Mouse (Mus musculus) heart, postnatal 0 days (tissue): ENCODE data around the gene Stim1. TPM values are rescaled to one million over a fixed set of nuclear protein-coding genes. Genes with fewer than 3 reads are reported as not detected.
A peak's percentile ranks its signal among the peaks of the same experiment; 100 is the strongest.

Experiments used
- ATAC-seq: fragments of 200-750 bp; cut with Nextera tagmentation; 2 replicates; pipeline ENCODE4 v1.8.0; 2017; ENCODE audit warnings: low read depth, moderate number of reproducible peaks, moderate library complexity; ENCODE audit not compliant: insufficient read depth
- DNase-seq: peaks from one replicate; pipeline ENCODE4 v3.0.0-alpha.2; 2016; ENCODE audit warnings: low spot score
- H3K27ac ChIP-seq: fragments of 300-500 bp; sonication (generic); 2 replicates; pipeline ENCODE4 v1.5.1; 2014; ENCODE audit warnings: low read depth, mild to moderate bottlenecking
- H3K27me3 ChIP-seq: fragments of 300-500 bp; sonication (generic); 2 replicates; pipeline ENCODE4 v1.6.1; 2014; ENCODE audit warnings: low read length, mixed read lengths; ENCODE audit not compliant: control insufficient read depth, insufficient read depth
- H3K36me3 ChIP-seq: fragments of 300-500 bp; sonication (generic); replicated peaks from 2 replicates; pipeline ENCODE4 v1.6.1; 2014; ENCODE audit warnings: low read length, mixed read lengths; ENCODE audit not compliant: control insufficient read depth, insufficient read depth
- H3K4me1 ChIP-seq: fragments of 300-500 bp; sonication (generic); 2 replicates; pipeline ENCODE4 v1.6.1; 2014; ENCODE audit warnings: antibody characterized with exemption; ENCODE audit not compliant: control insufficient read depth, insufficient read depth
- H3K4me2 ChIP-seq: fragments of 300-500 bp; sonication (generic); 2 replicates; pipeline ENCODE4 v1.6.1; 2014; ENCODE audit warnings: low read depth, mild to moderate bottlenecking, low read length, moderate library complexity
- H3K4me3 ChIP-seq: fragments of 300-500 bp; sonication (generic); 2 replicates; pipeline ENCODE4 v1.5.1; 2014; ENCODE audit warnings: low read depth, low read length
- H3K9ac ChIP-seq: fragments of 300-500 bp; sonication (generic); replicated peaks from 2 replicates; pipeline ENCODE4 v1.6.1; 2014; ENCODE audit warnings: low read depth, low read length, mixed read lengths
- H3K9me3 ChIP-seq: fragments of 300-500 bp; sonication (generic); replicated peaks from 2 replicates; pipeline ENCODE4 v1.6.1; 2016; ENCODE audit warnings: low read length; ENCODE audit not compliant: control insufficient read depth
- CTCF ChIP-seq: IDR thresholded peaks from 2 replicates; pipeline ENCODE4 v1.5.1; 2016; ENCODE audit warnings: antibody characterized with exemption, control low read depth, low read depth
- EP300 ChIP-seq: IDR thresholded peaks from 2 replicates; pipeline ENCODE4 v1.6.1; 2016; ENCODE audit warnings: antibody characterized with exemption, low read depth
- WGBS: fragments of 180-500 bp; shearing (Covaris S2); extraction: QIAGEN DNeasy Blood & Tissue Kit; methylation state at CpG from one replicate; pipeline ENCODE4 v1.1.7; 2014; 5-methylcytosine and 5-hydroxymethylcytosine counted together
- polyA plus RNA-seq: library from polyadenylated mRNA; unstranded; fragments of >200 nt; fragmentation: Nextera tagmentation; extraction: Ambion mirVana; gene quantifications from 2 replicates; pipeline ENCODE4 v1.2.1, GENCODE M21; 2015
- total RNA-seq: library from RNA; depleted of rRNA; stranded (reverse); fragments of >200 nt; gene quantifications from 2 replicates; pipeline ENCODE4 v1.2.3, GENCODE M21; 2014; ENCODE audit warnings: low replicate concordance

The Stim1 gene
- total and polyA plus RNA-seq, 2 experiments from 2014 or later = 11.4 to 59.0 TPM

GRCm38 (mm10) chr7:102333741-102334140 lies 66.1 kb downstream of the Stim1 start:
- Histone ChIP-seq H3K4me1 (peaks cover 9% of the 10 kb centered on the region; the same call in 1 of the 2 replicates), H3K4me2 (no peak overlapping the region), H3K9ac (no peak overlapping the region), H3K27ac (peak overlapping the region; percentile 55), H3K4me3 (no peak overlapping the region), H3K27me3 (no peaks in the 10 kb centered on the region), H3K36me3 (no peaks in the 10 kb centered on the region), H3K9me3 (no peaks in the 10 kb centered on the region)
- ATAC-seq (peak; percentile 57; the same call in 1 of the 2 replicates), DNase-seq (peak; percentile 39)
- 9% methylated on average over 4 of the region's 4 CpGs for WGBS
- TF ChIP-seq CTCF (no peak), EP300 (no peak)

DNA sequence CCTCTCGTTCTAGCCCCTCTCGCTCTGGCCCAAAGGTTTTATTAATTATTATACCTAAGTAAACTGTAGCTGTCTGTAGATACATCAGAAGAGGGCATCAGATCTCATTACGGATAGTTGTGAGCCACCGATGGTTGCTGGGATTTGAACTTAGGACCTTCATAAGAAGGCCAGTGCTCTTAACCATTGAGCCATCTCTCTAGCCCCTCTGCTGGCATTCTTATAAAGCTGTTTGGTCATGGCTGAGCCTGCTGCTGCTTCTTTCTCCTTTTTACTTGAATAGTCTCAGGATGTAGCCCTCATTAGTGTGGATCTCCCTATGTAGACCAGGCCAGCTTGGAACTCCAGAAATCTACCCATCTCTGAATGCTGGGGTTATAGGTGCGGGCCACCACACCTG lies 69.7 kb downstream of the Stim1 start:
- Histone ChIP-seq H3K9me3 (no peaks in the 10 kb centered on the region), H3K36me3 (no peaks in the 10 kb centered on the region), H3K27me3 (no peaks in the 10 kb centered on the region), H3K27ac (0 out of 2 replicates have a peak overlapping the region, but pooled peaks have one; percentile 0), H3K9ac (no peak overlapping the region), H3K4me3 (no peak overlapping the region), H3K4me1 (peaks cover 9% of the 10 kb centered on the region; the same call in 1 of the 2 replicates), H3K4me2 (no peak overlapping the region)
- ATAC-seq (no peak), DNase-seq (no peak)
- WGBS = 96% methylated on average over 5 of the region's 5 CpGs
- TF ChIP-seq CTCF = no peak
- TF ChIP-seq EP300 = no peak

DNA sequence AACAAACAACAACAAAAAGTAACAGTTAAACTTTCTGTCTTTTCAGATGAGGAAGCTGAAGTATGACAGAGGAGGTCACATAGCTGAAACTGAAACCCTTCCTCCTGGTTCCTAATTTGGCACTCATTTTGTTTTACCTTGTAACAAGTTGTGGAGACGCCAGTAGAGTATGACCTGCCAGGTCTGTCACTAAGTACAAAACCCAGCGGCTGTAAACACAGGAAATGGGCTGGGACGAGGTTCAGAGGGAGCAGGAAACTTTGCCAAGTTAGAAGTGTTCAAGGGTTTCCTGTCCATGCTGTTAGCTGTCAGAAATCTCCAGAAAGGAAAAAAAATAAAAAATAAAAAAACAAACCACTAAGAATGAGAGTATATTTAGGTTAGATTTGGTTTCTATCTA lies 70.3 kb downstream of the Stim1 start:
- Histone ChIP-seq H3K36me3 (no peaks in the 10 kb centered on the region), H3K4me3 (no peak overlapping the region), H3K27ac (0 out of 2 replicates have a peak overlapping the region, but pooled peaks have one; percentile 0), H3K4me1 (peaks cover 9% of the 10 kb centered on the region; the same call in 1 of the 2 replicates), H3K9ac (no peak overlapping the region), H3K4me2 (no peak overlapping the region), H3K27me3 (no peaks in the 10 kb centered on the region), H3K9me3 (no peaks in the 10 kb centered on the region)
- 9% methylated on average over 3 of the region's 3 CpGs for WGBS
- DNase-seq (peak; percentile 54), ATAC-seq (peak; percentile 58)
- TF ChIP-seq EP300 (no peak), CTCF (no peak)

GRCm38 (mm10) chr7:102338956-102339355 lies 71.3 kb downstream of the Stim1 start:
- H3K4me2 ChIP-seq = no peak overlapping the region
- no peak overlapping the region for H3K4me3 ChIP-seq
- no peaks in the 10 kb centered on the region for H3K9me3 ChIP-seq
- DNase-seq (no peak), ATAC-seq (no peak)
- H3K27me3 ChIP-seq = no peaks in the 10 kb centered on the region
- H3K9ac ChIP-seq = no peak overlapping the region
- no peak overlapping the region for H3K27ac ChIP-seq
- WGBS = 82% methylated on average over 3 of the region's 3 CpGs
- no peaks in the 10 kb centered on the region for H3K36me3 ChIP-seq
- 0 out of 2 replicates have a peak, but pooled peaks cover 4% of the 10 kb centered on the region for H3K4me1 ChIP-seq
- TF ChIP-seq EP300 (no peak), CTCF (no peak)

DNA sequence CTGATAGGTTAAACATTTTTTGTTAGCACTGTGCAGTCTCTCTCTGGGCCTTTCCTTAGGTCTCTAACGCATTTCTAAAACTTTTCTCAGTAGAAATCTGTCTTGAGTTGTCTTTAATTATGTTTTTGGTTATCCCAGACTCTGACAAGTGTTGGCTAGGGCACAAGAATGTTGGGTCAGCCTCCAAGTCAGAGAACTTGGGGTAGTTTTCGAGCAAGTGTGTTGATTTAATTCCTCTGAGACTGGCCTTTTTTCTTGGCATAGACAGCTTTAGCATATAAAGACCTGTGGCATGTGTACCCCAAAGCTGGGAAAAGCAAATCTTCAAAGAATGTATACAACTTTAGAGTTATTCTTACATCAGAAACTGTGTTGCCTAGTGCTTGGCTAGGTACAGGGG lies 78.3 kb downstream of the Stim1 start:
- no peaks in the 10 kb centered on the region for H3K27me3 ChIP-seq
- no peak overlapping the region for H3K27ac ChIP-seq
- DNase-seq (no peak), ATAC-seq (no peak)
- no peak for TF ChIP-seq EP300
- no peak for TF ChIP-seq CTCF
- H3K9me3 ChIP-seq = no peaks in the 10 kb centered on the region
- no peaks in the 10 kb centered on the region for H3K4me1 ChIP-seq
- H3K9ac ChIP-seq = no peak overlapping the region
- H3K4me2 ChIP-seq = no peak overlapping the region
- WGBS = 63% methylated on average over 2 of the region's 2 CpGs
- H3K4me3 ChIP-seq = no peak overlapping the region
- no peaks in the 10 kb centered on the region for H3K36me3 ChIP-seq

- TF ChIP-seq CTCF (no peak), EP300 (no peak)
- H3K27me3 ChIP-seq = no peaks in the 10 kb centered on the region
- 76% methylated on average over 3 of the region's 3 CpGs for WGBS
- H3K4me3 ChIP-seq = no peak overlapping the region
- H3K27ac ChIP-seq = no peak overlapping the region
- no peak overlapping the region for H3K4me2 ChIP-seq
- ATAC-seq (no peak), DNase-seq (no peak)
- no peaks in the 10 kb centered on the region for H3K9me3 ChIP-seq
- no peaks in the 10 kb centered on the region for H3K4me1 ChIP-seq
- no peaks in the 10 kb centered on the region for H3K36me3 ChIP-seq
- no peak overlapping the region for H3K9ac ChIP-seq
Measured at GRCm38 (mm10) chr7:102347327-102347726, 79.7 kb downstream of the Stim1 start.
